Mouse (Mus musculus) G1E (cell line): ENCODE data around the gene Glp2r.

Experiments used
- CTCF ChIP-seq: IDR thresholded peaks from 2 replicates; pipeline ENCODE4 v1.5.1; 2012; ENCODE audit warnings: low read depth, low read length, inconsistent platforms, mixed read lengths
- GATA1 ChIP-seq: IDR thresholded peaks from 2 replicates; pipeline ENCODE4 v1.6.1; 2012; ENCODE audit warnings: borderline replicate concordance, low read length, inconsistent platforms, mixed read lengths
- GATA2 ChIP-seq: IDR thresholded peaks from 2 replicates; pipeline ENCODE4 v1.6.1; 2012; ENCODE audit warnings: low read depth, low read length, inconsistent platforms, borderline replicate concordance
- POLR2AphosphoS5 ChIP-seq: IDR thresholded peaks from 2 replicates; pipeline ENCODE4 v1.6.1; 2012; ENCODE audit warnings: low read depth, low read length, inconsistent platforms; ENCODE audit not compliant: insufficient replicate concordance
- TAL1 ChIP-seq: conservative IDR thresholded peaks from 2 replicates; pipeline ENCODE4 v1.6.1; 2012; ENCODE audit warnings: low read depth, low read length, inconsistent platforms, mixed read lengths

- TF ChIP-seq POLR2AphosphoS5: no peak
- no peak for TF ChIP-seq CTCF
- TF ChIP-seq GATA1: no peak
- TF ChIP-seq TAL1: no peak
- no peak for TF ChIP-seq GATA2
Measured at GRCm38 (mm10) chr11:67667531-67668332, 103.2 kb downstream of the Glp2r start.
